Mouse (Mus musculus) gastrocnemius, postnatal 14 days (tissue): Measurements from ENCODE around the gene L3mbtl1. TPM values are rescaled to one million over a fixed set of nuclear protein-coding genes. Genes with fewer than 3 reads are reported as not detected.

Experiments
- DNase-seq: peaks from one replicate; pipeline ENCODE4 v3.0.0; 2021; ENCODE audit warnings: mixed read lengths
- intact Hi-C: fragments of 180-260 bp; cut with DNase I; formaldehyde crosslinking; loops from one replicate; pipeline ENCODE4 v1.15.1; 2025; ENCODE audit warnings: low total_unique reads
- total RNA-seq, 2 experiments: library from RNA; stranded (reverse); gene quantifications; 2 replicates each; pipeline ENCODE4 v1.2.3; 2021

Gene L3mbtl1
- total RNA-seq, 2 experiments from 2014 or later: not detected

GRCm38 (mm10) chr2:162987218-162987617 is 43.9 kb downstream of the L3mbtl1 start, which contains the start of gene Sgk2:
Gene Sgk2, plus strand, starts transcription at chr2:162987330.
- intact Hi-C loops: no loop called here
- DNase-seq: no peak

GRCm38 (mm10) chr2:162988235-162988634 is 45.0 kb downstream of the L3mbtl1 start:
- intact Hi-C loops: no loop called here
- DNase-seq: no peak

- DNase-seq: no peak
- intact Hi-C loops: no loop called here
Measured at GRCm38 (mm10) chr2:162991394-162992083, 48.3 kb downstream of the L3mbtl1 start.

- no peak for DNase-seq
- intact Hi-C loops: no loop called here
Measured at GRCm38 (mm10) chr2:162992084-162992437, 48.8 kb downstream of the L3mbtl1 start.

- DNase-seq: no peak
- intact Hi-C loops: no loop called here
Measured at GRCm38 (mm10) chr2:162993881-162994616, 50.8 kb downstream of the L3mbtl1 start.

DNA sequence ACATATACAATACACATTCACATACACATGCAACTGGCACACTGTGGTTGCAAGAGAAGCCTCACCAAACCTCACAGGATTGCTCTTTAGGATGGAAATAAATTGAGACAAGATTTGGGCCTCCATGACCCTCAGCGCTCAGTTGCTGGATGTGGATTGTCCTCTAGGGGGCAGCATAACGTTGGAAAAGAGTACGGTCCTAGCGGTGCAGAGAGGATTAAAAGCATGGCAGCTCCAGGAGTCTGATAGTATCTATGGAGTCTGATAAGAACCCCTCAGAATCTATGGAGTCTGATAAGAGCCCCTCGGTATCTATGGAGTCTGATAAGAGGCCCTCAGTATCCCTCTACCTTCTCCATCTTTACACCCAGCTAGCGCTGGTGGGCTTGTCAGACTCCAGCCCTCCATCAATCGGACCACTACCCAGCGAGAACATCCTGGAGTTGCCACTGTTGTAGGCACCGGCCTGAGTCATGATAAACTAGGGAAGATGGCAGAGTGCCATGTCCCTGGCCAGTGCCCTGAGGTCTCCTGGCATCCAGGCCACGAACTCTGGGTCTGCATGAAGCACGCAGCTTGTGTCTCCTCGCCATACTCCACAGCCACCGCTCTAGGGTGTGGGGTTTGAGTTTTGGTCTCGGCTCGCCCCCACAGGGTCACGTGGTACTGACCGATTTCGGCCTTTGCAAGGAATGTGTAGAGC is 55.4 kb downstream of the L3mbtl1 start:
- peak; percentile 44 for DNase-seq
- intact Hi-C loops: loop anchor here (5.0 kb wide), 1 partner anchor 76 kb away; no protein-coding TSS in a partner anchor

DNA sequence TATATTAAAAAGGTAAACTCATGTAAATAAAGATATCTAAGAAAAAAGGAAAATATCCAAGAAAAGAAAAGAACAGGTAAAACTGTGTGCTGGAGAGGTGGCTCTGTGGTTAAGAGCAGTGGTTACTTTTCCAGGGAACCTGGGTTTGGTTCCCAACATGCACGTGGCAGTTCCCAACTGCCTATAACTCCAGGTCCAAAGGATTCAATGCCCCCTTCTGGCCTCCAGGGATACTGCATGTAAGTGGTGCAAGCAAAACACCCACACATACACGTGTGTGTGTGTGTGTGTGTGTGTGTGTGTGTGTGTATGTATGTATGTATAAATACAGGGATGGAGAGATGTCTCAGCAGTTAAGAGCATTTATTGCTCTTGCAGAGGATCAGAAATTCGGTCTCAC is 56.5 kb downstream of the L3mbtl1 start:
- intact Hi-C loops: loop anchor here (5.0 kb wide), 1 partner anchor 77 kb away; no protein-coding TSS in a partner anchor
- peak; percentile 37 for DNase-seq

GRCm38 (mm10) chr2:163001071-163001470 is 57.8 kb downstream of the L3mbtl1 start:
- DNase-seq: no peak
- intact Hi-C loops: no loop called here

GRCm38 (mm10) chr2:163007299-163007698 is 64.0 kb downstream of the L3mbtl1 start:
- no peak for DNase-seq
- intact Hi-C loops: no loop called here

- DNase-seq: peak; percentile 89
- intact Hi-C loops: no loop called here
Measured at GRCm38 (mm10) chr2:163016916-163017743, 73.9 kb downstream of the L3mbtl1 start, which contains the start of gene Ift52. Gene Ift52, plus strand, starts transcription at chr2:163017354.

Other genes with a start within 250 kb of the L3mbtl1 start
- gene Srsf6, start 11.9 kb upstream of the L3mbtl1 start, total RNA-seq: 10 to 100 TPM; 51.0 to 53.3 TPM
- not detected for gene Sgk2, start 43.9 kb downstream of the L3mbtl1 start, total RNA-seq
- 10 to 100 TPM; 11.1 to 11.3 TPM for gene Ift52, start 73.9 kb downstream of the L3mbtl1 start, total RNA-seq
- 1 to 10 TPM; 1.3 to 2.5 TPM for gene Mybl2, start 111.2 kb downstream of the L3mbtl1 start, total RNA-seq
- gene Gtsf1l, start 144.4 kb downstream of the L3mbtl1 start, total RNA-seq: not detected